Mouse (Mus musculus) telencephalon, adult 2 months (tissue): ENCODE data around the gene Npas2.

ENCODE experiments used
- DNase-seq: peaks from one replicate; pipeline ENCODE4 v3.0.0-alpha.2; 2011; ENCODE audit warnings: low read depth, low spot score

The Npas2 gene

GRCm38 (mm10) chr1:39212982-39213381, 19.5 kb downstream of the Npas2 start:
- no peak for DNase-seq

- DNase-seq, result no peak
Observed at GRCm38 (mm10) chr1:39217584-39217983, 24.1 kb downstream of the Npas2 start.

- no peak for DNase-seq
Observed at GRCm38 (mm10) chr1:39228401-39228800, 34.9 kb downstream of the Npas2 start.

DNA sequence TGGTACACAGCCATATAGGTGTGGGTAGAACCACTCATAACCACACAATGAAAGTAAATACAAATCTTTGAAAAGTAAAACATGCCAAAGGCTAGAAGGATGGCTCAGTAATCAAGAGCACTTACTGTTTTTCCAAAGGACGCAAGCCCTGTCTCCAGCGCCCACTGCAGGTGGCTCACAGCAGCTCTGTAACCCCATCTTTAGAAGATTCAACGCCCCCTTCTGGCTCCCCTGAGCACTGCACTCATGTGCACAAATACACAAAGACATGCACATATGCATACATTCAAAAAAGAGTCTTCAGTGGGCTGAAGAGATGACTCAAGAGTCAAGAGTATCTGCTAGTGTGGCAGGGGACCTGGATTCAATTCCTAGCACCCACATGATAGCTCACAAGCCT, 36.5 kb downstream of the Npas2 start:
- DNase-seq, result no peak

- DNase-seq, result no peak
Observed at GRCm38 (mm10) chr1:39234815-39235449, 41.4 kb downstream of the Npas2 start.

DNA sequence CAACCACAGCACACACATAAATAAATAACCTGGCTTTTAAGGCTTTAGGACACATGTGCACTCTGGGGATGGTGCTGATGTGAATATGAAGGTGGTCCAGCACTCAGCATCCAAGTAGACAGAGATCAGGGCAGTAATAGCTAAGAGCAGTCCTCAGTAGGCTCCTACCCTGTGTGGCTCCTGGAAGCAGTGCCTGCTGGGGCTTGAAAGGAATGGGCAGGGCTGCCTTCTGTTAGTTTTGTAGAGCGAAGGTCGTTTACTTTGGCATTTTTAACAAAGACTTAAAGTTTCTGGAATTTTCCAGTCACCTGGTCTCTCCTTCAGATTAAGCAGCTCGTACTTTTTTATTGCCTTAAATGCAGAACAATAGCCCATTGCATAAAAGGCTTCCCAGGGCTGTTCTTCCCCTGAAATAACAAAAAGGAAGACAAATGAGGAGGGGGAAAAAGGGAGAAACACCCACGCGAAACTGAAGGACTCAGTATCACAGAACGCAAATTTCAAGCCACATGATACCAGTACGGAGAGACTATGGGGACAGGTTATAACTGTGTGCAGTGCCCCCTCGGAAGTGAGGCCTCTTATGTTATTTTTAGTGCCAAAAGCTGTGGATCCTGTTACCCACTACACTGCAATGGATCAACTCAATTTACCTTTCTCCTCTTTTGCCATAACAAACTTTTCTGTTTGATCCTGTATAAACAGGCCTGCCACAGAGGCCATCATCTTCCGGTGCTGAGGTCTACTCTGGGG, 44.1 kb downstream of the Npas2 start:
- DNase-seq, result no peak

DNA sequence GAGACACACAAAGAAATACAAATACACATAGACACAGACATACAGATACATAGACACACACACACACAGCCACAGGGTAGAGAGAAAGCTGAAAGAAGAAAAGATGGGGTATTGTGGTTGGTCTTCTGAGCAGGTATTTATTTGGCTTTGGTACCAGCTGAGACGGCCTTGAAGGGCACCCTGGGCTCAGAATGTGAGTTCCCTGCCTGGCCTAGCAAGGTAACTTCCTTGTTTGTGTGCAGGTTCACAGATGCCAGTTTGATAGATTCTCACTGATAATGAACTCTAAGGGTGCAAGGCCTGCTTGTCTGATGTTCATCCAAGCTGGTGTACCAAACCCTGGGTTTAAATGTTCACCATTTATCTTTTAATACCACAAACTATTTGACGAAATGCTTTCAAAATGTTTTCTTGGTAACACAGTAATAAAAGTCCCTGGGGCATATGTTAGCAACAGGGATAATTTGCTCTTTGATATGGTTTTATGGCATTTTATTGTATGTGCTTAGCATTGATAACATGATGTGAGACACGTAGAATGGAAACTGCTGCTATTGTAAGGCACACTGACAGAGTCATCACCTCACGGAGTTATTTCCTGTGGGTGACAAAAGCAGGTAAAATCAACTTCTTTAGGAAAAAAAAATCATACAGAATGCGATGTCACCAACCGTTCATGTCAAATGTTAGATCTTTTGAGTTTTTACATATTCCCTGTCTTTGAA, 47.5 kb downstream of the Npas2 start:
- no peak for DNase-seq

DNA sequence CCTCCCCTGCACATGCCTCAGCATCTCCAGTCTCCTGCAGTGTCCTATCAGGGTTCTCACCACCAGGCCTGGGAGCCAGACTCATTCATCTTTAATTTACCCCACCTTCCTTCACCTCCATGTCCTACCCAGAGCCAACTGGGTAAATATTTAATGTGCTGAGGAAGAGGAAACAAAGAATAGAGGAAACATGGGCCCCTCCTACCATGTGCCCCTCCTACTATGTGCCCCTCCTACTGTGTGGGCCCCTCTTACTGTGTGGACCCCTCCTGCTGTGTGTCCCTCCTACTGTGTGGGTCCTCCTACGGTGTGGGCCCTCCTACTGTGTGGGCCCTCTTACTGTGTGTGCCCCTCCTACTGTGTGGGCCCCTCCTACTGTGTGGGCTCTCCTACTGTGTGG, 51.2 kb downstream of the Npas2 start:
- DNase-seq, result no peak

- DNase-seq, result peak; percentile 68
Observed at GRCm38 (mm10) chr1:39251679-39252078, 58.1 kb downstream of the Npas2 start.

GRCm38 (mm10) chr1:39253771-39254170, 60.2 kb downstream of the Npas2 start:
- no peak for DNase-seq

DNA sequence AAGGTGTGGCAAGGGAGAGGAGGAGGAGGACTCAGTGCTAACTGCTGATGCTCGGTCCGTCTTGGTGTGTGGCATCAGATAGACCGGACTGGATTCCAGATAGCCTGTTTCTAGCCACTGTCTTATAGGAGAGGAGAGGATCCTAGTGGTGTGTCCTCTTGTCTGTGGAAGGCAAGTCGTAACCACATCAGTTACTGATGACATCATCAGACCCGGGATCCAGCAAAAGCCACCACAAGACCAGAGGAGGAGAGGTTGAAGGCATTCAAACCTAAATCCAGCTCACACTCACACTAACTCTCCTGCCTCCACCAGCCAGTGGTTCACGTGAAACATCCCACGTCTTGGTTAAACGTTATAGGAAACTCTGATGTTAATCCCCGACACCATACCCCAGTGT, 62.5 kb downstream of the Npas2 start:
- no peak for DNase-seq

- DNase-seq, result no peak
Observed at GRCm38 (mm10) chr1:39256513-39257330, 63.2 kb downstream of the Npas2 start.

DNA sequence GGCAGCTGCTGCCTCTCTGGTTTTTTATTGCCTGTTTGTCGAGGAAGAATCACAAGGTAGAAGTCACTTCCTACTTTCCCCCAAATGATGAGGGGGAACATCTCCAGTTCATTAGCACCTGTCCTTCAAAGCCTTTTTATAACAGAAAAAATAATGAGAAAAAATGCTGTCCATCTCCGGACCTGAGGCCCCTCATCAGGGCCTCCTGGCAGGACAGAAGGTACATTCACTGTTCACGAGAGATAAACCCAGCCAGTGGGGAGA, 63.7 kb downstream of the Npas2 start:
- no peak for DNase-seq

DNA sequence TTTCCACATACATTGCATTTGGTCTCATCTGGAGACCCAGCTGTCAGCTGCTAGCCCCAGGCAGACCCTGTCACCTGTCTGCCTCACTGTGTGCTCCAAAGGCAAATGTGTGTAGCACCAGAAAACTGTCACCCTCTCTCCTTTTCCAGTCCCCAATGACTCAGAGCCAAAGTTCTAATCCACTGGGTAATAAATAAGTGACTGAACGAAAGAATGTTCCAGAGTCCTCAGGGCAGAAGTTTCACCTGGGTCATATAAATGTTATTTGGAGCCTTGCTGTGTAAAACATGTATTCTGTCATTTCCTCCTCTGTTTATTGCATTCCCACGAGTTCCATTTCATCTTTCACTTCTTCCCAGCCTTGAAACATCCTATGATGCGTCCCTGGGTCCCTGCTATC, 66.1 kb downstream of the Npas2 start:
- DNase-seq, result no peak

DNA sequence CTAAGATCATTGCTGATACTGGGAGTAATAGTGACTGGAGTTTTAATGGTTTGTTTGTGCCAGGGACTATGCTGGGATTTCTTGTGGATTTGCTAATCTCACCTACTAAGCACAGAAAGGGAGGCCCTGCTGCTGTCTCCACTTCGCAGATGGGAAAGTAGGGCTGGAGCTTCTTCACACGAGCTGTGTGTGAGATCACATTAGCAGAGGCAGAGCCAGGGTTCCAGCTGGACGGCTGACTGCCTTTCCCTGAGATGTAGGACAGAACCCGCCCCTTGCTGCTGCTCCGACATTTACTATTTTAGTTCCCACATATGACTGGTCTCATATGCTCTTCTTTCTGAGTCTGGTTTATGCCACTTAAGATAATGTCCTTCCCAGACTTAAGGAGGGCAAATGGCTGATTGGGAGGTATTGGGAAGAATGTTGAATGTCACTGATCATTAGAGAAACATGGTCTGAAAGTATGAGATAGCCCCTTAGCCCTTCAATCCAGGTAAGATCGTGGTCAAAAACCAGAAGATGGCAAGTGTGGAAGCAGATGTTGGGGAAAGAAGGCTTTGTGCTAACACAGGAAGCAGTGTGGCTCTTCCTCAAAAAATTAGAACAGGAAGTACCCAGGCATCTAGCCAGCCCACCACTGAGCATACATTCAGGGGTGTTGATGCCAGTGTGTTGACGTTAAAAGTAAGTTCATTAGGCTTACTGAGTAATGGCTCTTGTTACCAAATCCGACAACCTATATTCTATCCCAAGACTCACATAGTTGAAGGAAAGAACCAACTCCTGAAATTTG, 66.8 kb downstream of the Npas2 start:
- DNase-seq, result peak; percentile 49

DNA sequence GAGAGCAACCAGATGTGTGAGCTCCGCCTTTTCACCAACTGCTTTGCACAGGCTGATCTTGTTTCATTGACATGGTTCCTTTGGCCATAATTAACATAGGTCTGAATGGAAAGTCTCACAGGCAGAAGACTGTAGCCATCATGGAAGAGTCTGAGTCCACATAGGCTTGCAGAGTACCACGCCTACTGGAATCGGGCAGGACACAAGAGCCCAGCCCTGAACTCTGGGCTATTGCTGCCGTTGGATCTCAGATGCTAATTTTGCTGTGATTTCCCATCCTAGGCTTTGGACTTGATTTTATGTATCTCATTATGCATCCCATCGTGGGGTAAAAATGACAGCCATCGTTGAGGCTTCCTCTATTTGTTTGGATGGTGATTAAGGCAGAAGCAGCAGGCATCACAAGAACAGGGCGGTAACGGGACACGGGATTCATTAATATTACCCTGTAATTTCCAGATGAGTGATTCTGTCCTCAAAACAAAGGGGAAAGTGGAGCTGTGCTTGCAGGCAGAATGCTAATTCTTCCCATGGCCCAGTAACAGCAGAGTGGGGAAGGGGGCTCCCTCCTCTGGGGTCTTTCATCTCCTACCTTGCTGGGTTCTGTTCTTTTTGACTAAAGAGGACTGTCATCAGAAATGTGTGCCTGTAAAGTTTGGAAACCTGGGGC, 73.4 kb downstream of the Npas2 start:
- no peak for DNase-seq

- no peak for DNase-seq
Observed at GRCm38 (mm10) chr1:39272976-39273375, 79.4 kb downstream of the Npas2 start.

GRCm38 (mm10) chr1:39280391-39280790, 86.9 kb downstream of the Npas2 start:
- no peak for DNase-seq

DNA sequence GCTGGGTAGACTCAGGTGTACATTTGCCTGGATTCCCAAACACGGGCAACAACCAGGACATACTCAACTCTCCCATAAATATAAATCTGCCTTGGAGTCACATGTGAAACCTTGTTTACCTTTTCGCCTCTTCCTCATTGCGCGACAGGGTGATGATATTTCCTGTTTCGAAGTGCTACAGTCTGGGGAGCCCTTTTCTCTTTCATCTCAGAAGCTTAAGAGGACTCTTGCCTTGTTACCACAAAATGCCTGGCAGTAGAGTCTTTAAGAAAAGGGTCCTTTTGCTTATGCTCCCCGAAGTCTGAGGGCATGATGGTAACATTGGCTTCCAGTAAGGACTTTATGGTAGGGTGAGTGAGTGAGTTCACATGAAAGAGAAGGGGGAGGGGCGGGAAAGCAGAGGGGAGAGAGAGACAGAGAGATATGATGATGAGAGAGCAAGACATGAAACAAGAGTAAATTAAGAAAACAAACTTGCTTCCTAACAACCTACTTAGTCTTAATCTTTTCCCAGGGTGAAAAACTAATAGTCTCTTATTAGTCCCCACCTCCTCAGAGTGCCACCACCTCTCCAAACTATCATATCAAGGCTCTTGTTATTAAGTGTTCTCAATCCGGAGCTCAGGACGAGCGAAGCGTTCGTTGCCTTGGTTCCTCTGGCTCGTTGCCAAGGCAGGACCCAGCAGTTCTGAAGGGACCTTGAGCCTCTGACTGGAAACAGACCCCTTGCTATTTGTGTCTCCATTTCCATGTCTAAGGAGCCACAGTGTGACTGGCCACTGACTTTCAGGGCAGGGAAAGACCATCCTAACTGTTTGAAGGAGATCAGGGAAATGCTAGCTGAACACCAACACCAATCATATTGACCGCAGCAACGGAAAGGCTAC, 87.7 kb downstream of the Npas2 start:
- no peak for DNase-seq

- no peak for DNase-seq
Observed at GRCm38 (mm10) chr1:39281888-39282287, 88.4 kb downstream of the Npas2 start.
